Mouse (Mus musculus) lung, embryonic 16.5 days (tissue): ENCODE data around the gene Mapre1. TPM values are rescaled to one million over a fixed set of nuclear protein-coding genes. Genes with fewer than 3 reads are reported as not detected.
A peak's percentile ranks its signal among the peaks of the same experiment; 100 is the strongest.
"Not testable (repeated sequence)": the region's sequence is repeated elsewhere in the genome, so short reads cannot be mapped to it uniquely, and the experiment has no call there.

Experiments
- ATAC-seq: fragments of 200-750 bp; cut with Nextera tagmentation; 2 replicates; pipeline ENCODE4 v1.8.0; 2017; ENCODE audit warnings: low read depth, mild to moderate bottlenecking, moderate library complexity
- H3K27ac ChIP-seq: fragments of 300-500 bp; sonication (generic); 2 replicates; pipeline ENCODE4 v1.5.1; 2014; ENCODE audit warnings: mild to moderate bottlenecking, control low read depth, low read length
- H3K27me3 ChIP-seq: fragments of 300-500 bp; sonication (generic); 2 replicates; pipeline ENCODE4 v1.6.1; 2014; ENCODE audit warnings: low read depth, low read length, mixed read lengths; ENCODE audit not compliant: control insufficient read depth, insufficient read depth
- H3K36me3 ChIP-seq: fragments of 300-500 bp; sonication (generic); 2 replicates; pipeline ENCODE4 v1.6.1; 2014; ENCODE audit warnings: low read length; ENCODE audit not compliant: control insufficient read depth, insufficient read depth
- H3K4me1 ChIP-seq: fragments of 300-500 bp; sonication (generic); replicated peaks from 2 replicates; pipeline ENCODE4 v1.6.1; 2014; ENCODE audit warnings: low read length, mixed read lengths; ENCODE audit not compliant: control insufficient read depth, insufficient read depth
- H3K4me2 ChIP-seq: fragments of 300-500 bp; sonication (generic); 2 replicates; pipeline ENCODE4 v1.6.1; 2014; ENCODE audit warnings: low read depth, low read length, control low read depth
- H3K4me3 ChIP-seq: fragments of 300-500 bp; sonication (generic); 2 replicates; pipeline ENCODE4 v1.5.1; 2014; ENCODE audit warnings: mild to moderate bottlenecking, low read length, control low read depth
- H3K9ac ChIP-seq: fragments of 300-500 bp; sonication (generic); 2 replicates; pipeline ENCODE4 v1.6.1; 2014; ENCODE audit warnings: low read length, control low read depth
- H3K9me3 ChIP-seq: fragments of 300-500 bp; sonication (generic); 2 replicates; pipeline ENCODE4 v1.6.1; 2016; ENCODE audit warnings: low read length; ENCODE audit not compliant: control insufficient read depth
- WGBS: fragments of 180-500 bp; shearing (Covaris S2); extraction: QIAGEN DNeasy Blood & Tissue Kit; methylation state at CpG from one replicate; pipeline ENCODE4 v1.1.7; 2014; 5-methylcytosine and 5-hydroxymethylcytosine counted together
- polyA plus RNA-seq: library from polyadenylated mRNA; unstranded; fragments of >200 nt; fragmentation: Nextera tagmentation; extraction: Ambion mirVana; gene quantifications from 2 replicates; pipeline ENCODE4 v1.2.1, GENCODE M21; 2015

Mapre1 gene
- polyA plus RNA-seq, 1 experiment from 2014 or later, result 255 TPM

GRCm38 (mm10) chr2:153807464-153807863 is 66.4 kb downstream of the Mapre1 start:
- not testable (repeated sequence) for H3K9me3 ChIP-seq, H3K4me1 ChIP-seq, H3K9ac ChIP-seq, H3K4me3 ChIP-seq, H3K4me2 ChIP-seq, H3K36me3 ChIP-seq, H3K27me3 ChIP-seq, H3K27ac ChIP-seq
- peak; percentile 20; the same call in 1 of the 2 replicates for ATAC-seq

GRCm38 (mm10) chr2:153808146-153808545 is 67.1 kb downstream of the Mapre1 start:
- ATAC-seq, result no peak
- 66% methylated on average over 8 of the region's 8 CpGs for WGBS
- Histone ChIP-seq H3K27ac (no peak overlapping the region), H3K9ac (no peak overlapping the region), H3K9me3 (no peaks in the 10 kb centered on the region), H3K27me3 (no peaks in the 10 kb centered on the region), H3K36me3 (no peaks in the 10 kb centered on the region), H3K4me3 (no peak overlapping the region), H3K4me2 (no peak overlapping the region), H3K4me1 (no peaks in the 10 kb centered on the region)

- H3K4me2 ChIP-seq, result no peak overlapping the region
- no peak for ATAC-seq
- H3K27ac ChIP-seq, result no peak overlapping the region
- no peaks in the 10 kb centered on the region for H3K27me3 ChIP-seq
- H3K36me3 ChIP-seq, result no peaks in the 10 kb centered on the region
- H3K4me1 ChIP-seq, result no peaks in the 10 kb centered on the region
- H3K4me3 ChIP-seq, result no peak overlapping the region
- no peak overlapping the region for H3K9ac ChIP-seq
- H3K9me3 ChIP-seq, result no peaks in the 10 kb centered on the region
- WGBS, result 67% methylated on average over 6 of the region's 6 CpGs
Observed at GRCm38 (mm10) chr2:153808841-153809240, 67.8 kb downstream of the Mapre1 start.

- Histone ChIP-seq H3K36me3 (no peaks in the 10 kb centered on the region), H3K9me3 (no peaks in the 10 kb centered on the region), H3K27me3 (no peaks in the 10 kb centered on the region), H3K27ac (no peak overlapping the region), H3K4me2 (no peak overlapping the region), H3K4me1 (no peaks in the 10 kb centered on the region), H3K4me3 (no peak overlapping the region), H3K9ac (no peak overlapping the region)
- no peak for ATAC-seq
- 40% methylated on average over 3 of the region's 3 CpGs for WGBS
Observed at GRCm38 (mm10) chr2:153809921-153810320, 68.8 kb downstream of the Mapre1 start.

- Histone ChIP-seq H3K9ac (no peak overlapping the region), H3K36me3 (no peaks in the 10 kb centered on the region), H3K27ac (no peak overlapping the region), H3K4me1 (no peaks in the 10 kb centered on the region), H3K9me3 (no peaks in the 10 kb centered on the region), H3K27me3 (no peaks in the 10 kb centered on the region), H3K4me2 (no peak overlapping the region), H3K4me3 (no peak overlapping the region)
- WGBS, result 43% methylated on average over 2 of the region's 2 CpGs
- ATAC-seq, result no peak
Observed at GRCm38 (mm10) chr2:153822005-153822543, 81.0 kb downstream of the Mapre1 start.

Other genes with a start within 250 kb of the Mapre1 start
- gene 4930404H24Rik, start 248.5 kb upstream of the Mapre1 start, polyA plus RNA-seq, result not detected in 2 replicates
- gene Nol4l, start 211.3 kb upstream of the Mapre1 start, polyA plus RNA-seq, result 8.9 and 9.9 TPM in 2 replicates
- gene Commd7, start 108.5 kb upstream of the Mapre1 start, polyA plus RNA-seq, result 81.0 and 81.4 TPM in 2 replicates
- gene Dnmt3b, start 91.8 kb upstream of the Mapre1 start, polyA plus RNA-seq, result 11.7 and 12.1 TPM in 2 replicates
- gene Dnmt3c, start 44.6 kb upstream of the Mapre1 start, polyA plus RNA-seq, result 0.10 and 0.20 TPM in 2 replicates
- gene Efcab8, start 38.7 kb downstream of the Mapre1 start, polyA plus RNA-seq, result not detected in 2 replicates
- not detected in 2 replicates for gene Sun5, start 129.8 kb downstream of the Mapre1 start, polyA plus RNA-seq
- gene Bpifb2, start 133.8 kb downstream of the Mapre1 start, polyA plus RNA-seq, result not detected in 2 replicates
- not detected in 2 replicates for gene Bpifb6, start 159.1 kb downstream of the Mapre1 start, polyA plus RNA-seq
- not detected in 2 replicates for gene Bpifb3, start 177.0 kb downstream of the Mapre1 start, polyA plus RNA-seq
- not detected in 2 replicates for gene Bpifb4, start 196.9 kb downstream of the Mapre1 start, polyA plus RNA-seq
- not detected in 2 replicates for gene Bpifa6, start 233.7 kb downstream of the Mapre1 start, polyA plus RNA-seq